ENCODE assay signal across 12 mouse cellular contexts in the genomic region with DNA sequence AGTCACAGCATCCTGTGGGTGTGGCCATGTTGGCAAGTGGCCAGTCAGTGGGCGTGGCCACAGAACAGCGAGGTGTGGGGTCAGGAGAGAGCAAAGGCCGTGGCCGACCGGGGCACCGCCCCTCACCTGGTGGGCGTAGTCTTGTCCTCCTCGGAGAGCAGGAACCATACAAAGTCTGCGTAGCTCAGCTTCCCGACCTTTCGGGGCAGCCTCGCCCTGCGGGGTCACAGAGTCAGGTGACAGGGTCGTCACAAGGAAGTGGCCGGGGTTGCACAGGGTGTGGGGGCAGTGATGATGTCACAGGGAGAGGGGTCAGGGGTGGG. TPM values are rescaled to one million over a fixed set of nuclear protein-coding genes. Genes with fewer than 3 reads are reported as not detected.
A peak's percentile ranks its signal among the peaks of the same experiment; 100 is the strongest.
DNase-seq lines count a peak whose midpoint lies in the region; ATAC-seq and TF ChIP-seq lines count a peak whose summit lies in the region.
"Had no signal": no experiment of that assay in that cellular context is flagged by ENCODE, and none has a peak within 500 bp of the region (broad histone marks: within the 10 kb centered on the region; RNA-seq: fewer than 3 reads in every experiment).

No protein-coding gene starts in this region.

- no peak overlapping the region for H3K4me3 ChIP-seq in forebrain, embryonic 10.5 days
- H3K4me3 ChIP-seq in forebrain, embryonic 12.5 days (replicated peaks) = no peak overlapping the region
- no peak overlapping the region for H3K4me3 ChIP-seq in limb, embryonic 10.5 days
- no peak overlapping the region for H3K4me3 ChIP-seq in stomach, postnatal 0 days (ENCODE audit: low read depth, low read length)
- H3K4me3 ChIP-seq: embryonic facial prominence, embryonic 15.5 days had no signal

- no peak for TF ChIP-seq CTCF in stomach, postnatal 0 days (IDR thresholded peaks at IDR 0.05; ENCODE audit: low read depth)

- H3K9ac ChIP-seq in forebrain, embryonic 12.5 days = no peak overlapping the region
- H3K9ac ChIP-seq in stomach, postnatal 0 days (ENCODE audit: low read length) = no peak overlapping the region
- H3K9ac ChIP-seq: embryonic facial prominence, embryonic 15.5 days had no signal

- no peak overlapping the region for H3K27ac ChIP-seq in forebrain, embryonic 10.5 days
- H3K27ac ChIP-seq in forebrain, embryonic 12.5 days = no peak overlapping the region
- no peak overlapping the region for H3K27ac ChIP-seq in limb, embryonic 10.5 days
- no peak overlapping the region for H3K27ac ChIP-seq in stomach, postnatal 0 days (replicated peaks)
- H3K27ac ChIP-seq: embryonic facial prominence, embryonic 15.5 days had no signal

- no peaks in the 10 kb centered on the region for H3K4me1 ChIP-seq in forebrain, embryonic 10.5 days
- H3K4me1 ChIP-seq in forebrain, embryonic 12.5 days = no peaks in the 10 kb centered on the region
- no peaks in the 10 kb centered on the region for H3K4me1 ChIP-seq in limb, embryonic 10.5 days
- no peaks in the 10 kb centered on the region for H3K4me1 ChIP-seq in stomach, postnatal 0 days (replicated peaks; ENCODE audit: control insufficient read depth, insufficient read depth)
- H3K4me1 ChIP-seq: embryonic facial prominence, embryonic 15.5 days had no signal

- WGBS in forebrain, embryonic 10.5 days = 96% methylated on average over 15 of the region's 15 CpGs
- 98% methylated on average over 15 of the region's 15 CpGs for WGBS in forebrain, embryonic 12.5 days
- 97% methylated on average over 15 of the region's 15 CpGs for WGBS in limb, embryonic 10.5 days
- WGBS in stomach, postnatal 0 days = 97% methylated on average over 13 of the region's 15 CpGs

- H3K9me3 ChIP-seq in forebrain, embryonic 10.5 days = peaks cover 37% of the 10 kb centered on the region
- peaks cover 34% of the 10 kb centered on the region for H3K9me3 ChIP-seq in forebrain, embryonic 12.5 days
- H3K9me3 ChIP-seq in limb, embryonic 10.5 days (replicated peaks) = peaks cover 10% of the 10 kb centered on the region; the same call in 1 of the 2 replicates
- peaks cover 13% of the 10 kb centered on the region for H3K9me3 ChIP-seq in stomach, postnatal 0 days (ENCODE audit: control insufficient read depth, low read length)

- ATAC-seq in forebrain, embryonic 12.5 days (ENCODE audit: low FRiP score) = no peak; the same call in 1 of the 2 replicates
- peak; percentile 38; the same call in 1 of the 2 replicates for ATAC-seq in stomach, postnatal 0 days (ENCODE audit: low FRiP score, low TSS enrichment)

- no peaks in the 10 kb centered on the region for H3K27me3 ChIP-seq in forebrain, embryonic 10.5 days (ENCODE audit: poor library complexity, severe bottlenecking)
- H3K27me3 ChIP-seq in forebrain, embryonic 12.5 days = no peaks in the 10 kb centered on the region
- no peaks in the 10 kb centered on the region for H3K27me3 ChIP-seq in limb, embryonic 10.5 days (ENCODE audit: low read depth, poor library complexity, severe bottlenecking)
- H3K27me3 ChIP-seq in stomach, postnatal 0 days (ENCODE audit: control insufficient read depth, insufficient read depth, low read length) = no peaks in the 10 kb centered on the region
- H3K27me3 ChIP-seq: CH12.LX; embryonic facial prominence, embryonic 15.5 days had no signal

- H3K36me3 ChIP-seq in forebrain, embryonic 10.5 days (replicated peaks) = peaks cover 39% of the 10 kb centered on the region
- peaks cover 36% of the 10 kb centered on the region for H3K36me3 ChIP-seq in forebrain, embryonic 12.5 days (replicated peaks)
- peaks cover 38% of the 10 kb centered on the region for H3K36me3 ChIP-seq in limb, embryonic 10.5 days
- peaks cover 12% of the 10 kb centered on the region for H3K36me3 ChIP-seq in stomach, postnatal 0 days (ENCODE audit: control insufficient read depth, insufficient read depth, low read length)

- no peak overlapping the region for H3K4me2 ChIP-seq in forebrain, embryonic 12.5 days
- no peak overlapping the region for H3K4me2 ChIP-seq in stomach, postnatal 0 days (replicated peaks; ENCODE audit: low read depth)
- H3K4me2 ChIP-seq: embryonic facial prominence, embryonic 15.5 days had no signal

- DNase-seq in forebrain, embryonic 10.5 days (ENCODE audit: extremely low spot score, low spot score) = peak; percentile 17
- DNase-seq in spleen, postnatal 4 days (ENCODE audit: low spot score in 2 of 2) = peak; percentile 23 to 68
- DNase-seq in spleen, adult 12 weeks (ENCODE audit: low spot score) = no peak
- DNase-seq in gastrocnemius, postnatal 4 days (ENCODE audit: low spot score in 2 of 2) = peak; percentile 24
- DNase-seq in limb, embryonic 10.5 days (ENCODE audit: low spot score) = peak; percentile 31
- DNase-seq in stomach, postnatal 0 days (ENCODE audit: low spot score) = peak; percentile 36
- DNase-seq in embryo, embryonic 11 days = no peak

- TF ChIP-seq EP300 in stomach, postnatal 0 days (optimal IDR thresholded peaks at IDR 0.05) = no peak

RNA-seq across cellular contexts. Expression of gene Ppp2r3d, which starts 34.2 kb away (rescaled TPM):
- polyA plus RNA-seq in forebrain, embryonic 10.5 days (2016; fragmentation: Nextera tagmentation; extraction: Ambion mirVana) = 111 and 116 TPM in 2 replicates
- 160 and 163 TPM in 2 replicates for polyA plus RNA-seq in forebrain, embryonic 12.5 days (2016; fragmentation: Nextera tagmentation; extraction: Ambion mirVana)
- 100 to 1,000 TPM; 139 to 147 TPM for total RNA-seq in gastrocnemius, postnatal 4 days (2021)
- 113 and 131 TPM in 2 replicates for polyA plus RNA-seq in limb, embryonic 10.5 days (2016; fragmentation: Nextera tagmentation; extraction: Ambion mirVana)
- 78.9 and 88.2 TPM in 2 replicates for polyA plus RNA-seq in stomach, postnatal 0 days (2015; fragmentation: Nextera tagmentation; extraction: Ambion mirVana)

RNA-seq across cellular contexts. Expression of gene Gm21836, which starts 51.1 kb away (rescaled TPM):
- polyA plus RNA-seq in forebrain, embryonic 10.5 days (2016; fragmentation: Nextera tagmentation; extraction: Ambion mirVana) = not detected in 2 replicates
- polyA plus RNA-seq in forebrain, embryonic 12.5 days (2016; fragmentation: Nextera tagmentation; extraction: Ambion mirVana) = not detected in 2 replicates
- not detected for total RNA-seq in gastrocnemius, postnatal 4 days (2021)
- polyA plus RNA-seq in limb, embryonic 10.5 days (2016; fragmentation: Nextera tagmentation; extraction: Ambion mirVana) = not detected in 2 replicates
- polyA plus RNA-seq in stomach, postnatal 0 days (2015; fragmentation: Nextera tagmentation; extraction: Ambion mirVana) = not detected in 2 replicates
- total RNA-seq: CH12.LX; liver, adult 2 months had no signal
- polyA plus RNA-seq: embryonic facial prominence, embryonic 15.5 days; liver, adult 2 months; stomach, embryonic 16.5 days had no signal

Comparison
In these comparisons a context has a peak if more than half of its experiments do, and no peak if none do; other contexts are left out.
1. DNase-seq: peak in forebrain, embryonic 10.5 days (single experiment), spleen, postnatal 4 days (2 of 2), gastrocnemius, postnatal 4 days (2 of 2), limb, embryonic 10.5 days (single experiment) and stomach, postnatal 0 days (single experiment); none in spleen, adult 12 weeks (single experiment) and embryo, embryonic 11 days (single experiment).